Mouse (Mus musculus) stomach, postnatal 0 days (tissue): ENCODE data around the gene Hoxa5.

Source experiments
- CTCF ChIP-seq: IDR thresholded peaks from 2 replicates; pipeline ENCODE4 v1.5.1; 2016; ENCODE audit warnings: antibody characterized with exemption, low read depth, mild to moderate bottlenecking, moderate library complexity
- EP300 ChIP-seq: optimal IDR thresholded peaks from 2 replicates; pipeline ENCODE3; 2016; ENCODE audit warnings: antibody characterized with exemption

DNA sequence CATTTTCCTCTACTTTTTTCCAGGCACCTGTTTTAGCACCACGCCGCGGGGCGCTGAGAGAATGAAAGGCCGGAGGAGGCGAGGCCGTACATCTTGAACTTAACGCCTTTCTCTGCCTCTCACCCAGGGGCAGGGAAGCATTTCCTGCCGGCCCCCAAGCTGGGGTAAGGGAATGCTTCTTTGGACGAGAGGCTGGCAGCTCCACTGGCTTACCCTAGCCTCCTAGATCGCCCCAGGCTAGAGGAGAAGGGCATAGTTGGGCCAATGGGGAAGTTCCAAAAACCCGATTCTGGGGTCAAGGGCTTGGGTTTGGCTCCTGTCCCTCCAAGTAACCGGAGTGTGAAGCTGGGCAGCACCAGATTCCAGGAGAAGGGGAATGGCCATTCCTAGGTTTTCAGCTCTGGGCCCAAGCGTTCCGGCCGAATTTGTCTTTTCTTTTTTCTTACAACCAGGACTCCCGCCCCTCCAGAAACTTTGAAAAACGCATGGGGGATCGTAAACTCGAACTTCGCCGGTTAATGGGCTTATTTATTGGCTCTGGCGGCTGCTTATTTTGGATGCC, 28.7 kb upstream of the Hoxa5 start:
- TF ChIP-seq CTCF = no peak
- TF ChIP-seq EP300 = no peak
